Mouse (Mus musculus): ENCODE data around the gene Rps15.

Gene Rps15

DNA sequence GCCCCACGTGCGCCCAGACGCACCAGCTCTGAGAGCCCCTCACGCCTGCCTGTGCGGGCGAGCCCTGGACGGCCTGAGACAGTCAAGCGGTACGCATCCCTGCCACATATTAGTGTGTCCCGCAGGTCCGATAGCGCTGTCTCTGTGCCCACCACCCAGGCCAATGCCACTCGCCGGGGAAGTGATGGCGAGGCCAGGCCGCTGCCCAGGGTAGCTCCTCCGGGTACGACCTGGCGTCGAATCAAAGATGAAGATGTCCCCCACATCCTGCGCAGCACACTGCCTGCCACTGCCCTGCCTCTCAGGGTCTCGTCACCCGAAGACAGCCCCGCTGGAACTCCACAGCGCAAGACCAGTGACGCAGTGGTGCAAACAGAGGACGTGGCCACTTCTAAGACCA, 23.1 kb downstream of the Rps15 start:
- DNase-seq (ENCODE audit: low read depth, low spot score), result no peak

DNA sequence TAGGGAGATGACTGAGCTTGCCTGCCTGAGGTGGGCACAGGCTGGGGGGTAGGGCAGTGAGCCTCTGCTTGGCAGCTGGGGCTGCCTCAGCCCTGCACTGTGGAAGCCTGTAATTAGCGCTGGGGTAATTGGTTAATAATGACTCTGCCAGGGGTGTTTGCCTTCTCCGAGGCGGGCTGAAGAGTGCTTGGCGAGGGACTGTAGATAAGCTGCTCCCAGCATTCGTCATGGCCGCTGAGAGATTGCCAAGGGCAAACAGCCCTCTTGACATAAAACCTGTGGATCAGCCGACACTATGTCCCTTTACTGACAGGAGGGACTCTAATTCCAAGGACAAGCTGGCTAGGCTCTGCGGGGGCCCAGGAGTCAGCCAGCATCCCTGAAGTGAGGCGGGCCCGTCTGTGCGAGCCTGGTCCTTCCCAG, 24.1 kb downstream of the Rps15 start:
- DNase-seq (ENCODE audit: low read depth, low spot score), result no peak

DNA sequence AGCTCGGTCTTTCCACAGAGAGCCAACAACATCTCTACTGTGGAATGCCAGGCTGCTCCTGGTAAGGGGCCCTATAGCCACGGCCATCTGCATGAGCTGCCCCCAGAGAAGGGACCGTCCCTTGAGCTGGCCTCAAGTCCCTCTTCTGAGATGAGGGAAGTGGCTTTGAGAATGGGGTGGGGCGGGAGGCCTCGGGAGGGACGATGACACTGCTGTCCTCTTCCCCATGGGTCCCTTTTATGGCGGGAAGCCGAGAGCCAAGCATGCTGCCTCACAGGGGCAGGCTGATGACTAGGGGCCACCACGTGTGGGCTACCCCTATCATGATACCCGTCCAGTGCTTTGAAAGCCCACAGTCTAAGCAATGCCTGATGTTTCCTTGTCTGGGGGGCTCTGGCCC, 24.8 kb downstream of the Rps15 start:
- no peak for DNase-seq (ENCODE audit: low read depth, low spot score)

DNA sequence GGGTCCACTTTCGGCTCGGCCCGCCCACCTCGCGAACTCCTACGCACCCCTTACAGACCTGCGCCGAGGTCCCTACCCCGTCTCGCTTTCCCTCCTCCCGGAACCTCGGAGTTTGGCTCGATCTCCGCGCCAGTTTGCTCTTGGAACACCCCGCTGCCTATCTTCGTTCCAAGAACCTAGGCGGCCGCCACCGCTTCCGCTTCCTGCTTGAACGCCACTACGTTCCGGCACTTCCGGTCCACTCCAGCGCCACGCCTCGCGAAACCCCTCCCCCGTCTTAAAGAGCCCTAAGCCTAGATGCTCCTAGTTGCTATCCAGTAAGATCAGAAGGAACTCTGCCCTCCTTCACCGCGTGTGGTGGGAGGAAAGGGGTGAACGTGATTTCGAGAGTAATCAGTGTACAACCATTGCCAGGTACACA, 28.1 kb downstream of the Rps15 start, which contains the start of gene 2310011J03Rik:
2310011J03Rik (minus strand) TSS at position 198 of the 421 bp plus-strand sequence.
- peak; percentile 96 for DNase-seq (ENCODE audit: low read depth, low spot score)

DNA sequence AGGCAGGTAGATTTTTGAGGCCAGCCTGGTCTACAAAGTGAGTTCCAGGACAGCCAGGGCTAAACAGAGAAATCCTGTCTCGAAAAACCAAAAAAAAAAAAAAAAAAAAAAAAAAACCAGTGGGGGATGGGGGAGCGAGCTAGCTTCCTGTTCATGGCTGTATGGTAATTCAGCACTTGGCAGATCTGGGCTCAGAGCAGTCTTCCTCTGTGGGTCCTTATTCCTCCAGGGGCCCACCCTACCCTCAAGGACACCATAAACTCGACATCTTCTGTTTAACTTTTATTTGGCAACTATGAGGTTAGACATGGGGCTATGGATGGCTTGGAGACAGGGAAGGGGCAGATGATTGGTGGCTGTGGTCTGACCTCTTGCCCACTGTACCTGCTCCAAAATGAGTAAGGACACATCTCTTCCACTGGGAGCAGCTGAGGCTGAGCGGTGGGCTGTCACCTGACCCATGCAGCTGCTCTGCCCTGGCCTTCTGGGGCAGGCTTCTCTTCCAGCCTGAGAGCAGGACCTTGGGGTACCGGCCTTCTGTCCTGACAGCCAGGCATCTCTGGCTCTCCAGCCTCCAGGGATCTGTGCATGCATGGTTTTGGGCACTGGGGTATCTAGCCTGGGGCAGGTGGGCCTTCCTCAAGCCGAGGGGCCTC, 28.9 kb downstream of the Rps15 start:
- DNase-seq (ENCODE audit: low read depth, low spot score), result no peak

DNA sequence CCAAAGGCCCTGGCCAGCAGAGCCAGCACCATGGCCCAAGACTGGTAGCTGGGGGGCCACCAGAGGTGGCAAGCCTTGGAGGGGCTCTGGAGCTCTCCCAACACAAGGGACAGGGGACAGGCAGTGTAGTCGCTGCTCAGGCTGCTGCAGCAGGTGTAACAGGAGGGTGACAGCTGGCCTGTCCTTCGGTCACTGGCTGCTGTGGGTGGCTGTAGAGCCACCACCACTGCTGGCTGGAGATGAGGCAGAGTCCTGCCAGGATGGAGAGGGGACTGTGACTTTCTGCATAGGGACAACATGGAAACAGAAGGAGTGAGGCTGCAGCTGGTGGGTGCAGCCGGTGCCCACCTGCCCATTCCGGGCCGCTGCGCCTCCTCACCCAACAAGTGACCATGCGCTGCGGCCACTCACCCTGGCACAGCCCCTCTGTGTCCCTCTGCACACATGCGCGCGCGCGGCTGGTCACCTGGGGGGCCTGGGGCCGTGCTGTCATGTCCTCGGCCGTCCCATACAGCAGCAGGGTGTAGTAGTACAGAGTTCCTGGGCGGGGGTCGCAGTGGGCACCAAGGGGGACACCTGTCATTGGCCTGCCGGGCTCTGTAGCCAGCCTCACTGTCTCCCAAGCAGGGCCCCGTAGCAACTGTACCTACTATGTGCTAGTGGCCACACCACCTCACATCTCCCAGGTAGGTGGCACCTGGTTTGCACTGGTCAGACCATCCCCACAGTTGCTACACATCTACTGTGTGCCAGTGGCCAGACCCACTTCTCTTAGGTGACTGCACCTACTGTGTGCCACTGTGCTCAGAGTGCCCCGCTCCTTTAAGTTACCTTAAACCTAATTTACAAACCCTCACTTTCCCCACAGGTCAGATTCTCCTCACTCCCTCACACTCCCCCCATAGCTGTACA, 29.7 kb downstream of the Rps15 start:
- no peak for DNase-seq (ENCODE audit: low read depth, low spot score)

DNA sequence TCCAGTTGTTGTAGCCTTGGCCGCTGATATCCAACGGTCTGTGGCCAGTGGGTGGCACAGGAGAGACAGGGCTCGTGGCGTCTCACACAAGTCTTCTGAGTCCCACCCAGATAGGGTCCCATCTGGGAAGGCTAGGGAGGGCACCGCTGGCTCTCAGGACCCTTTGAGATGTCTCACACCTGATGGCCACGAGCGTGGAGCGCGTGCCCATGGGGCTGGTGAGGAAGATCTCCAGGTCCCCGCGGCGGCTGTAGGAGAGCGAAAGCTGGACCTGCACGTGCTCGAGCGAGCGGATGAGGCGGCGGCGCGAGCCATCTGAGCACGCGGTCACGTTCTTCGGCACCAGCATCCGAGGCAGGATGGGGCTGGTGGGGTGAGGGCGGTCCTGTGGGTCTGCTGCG, 30.6 kb downstream of the Rps15 start:
- no peak for DNase-seq (ENCODE audit: low read depth, low spot score)

DNA sequence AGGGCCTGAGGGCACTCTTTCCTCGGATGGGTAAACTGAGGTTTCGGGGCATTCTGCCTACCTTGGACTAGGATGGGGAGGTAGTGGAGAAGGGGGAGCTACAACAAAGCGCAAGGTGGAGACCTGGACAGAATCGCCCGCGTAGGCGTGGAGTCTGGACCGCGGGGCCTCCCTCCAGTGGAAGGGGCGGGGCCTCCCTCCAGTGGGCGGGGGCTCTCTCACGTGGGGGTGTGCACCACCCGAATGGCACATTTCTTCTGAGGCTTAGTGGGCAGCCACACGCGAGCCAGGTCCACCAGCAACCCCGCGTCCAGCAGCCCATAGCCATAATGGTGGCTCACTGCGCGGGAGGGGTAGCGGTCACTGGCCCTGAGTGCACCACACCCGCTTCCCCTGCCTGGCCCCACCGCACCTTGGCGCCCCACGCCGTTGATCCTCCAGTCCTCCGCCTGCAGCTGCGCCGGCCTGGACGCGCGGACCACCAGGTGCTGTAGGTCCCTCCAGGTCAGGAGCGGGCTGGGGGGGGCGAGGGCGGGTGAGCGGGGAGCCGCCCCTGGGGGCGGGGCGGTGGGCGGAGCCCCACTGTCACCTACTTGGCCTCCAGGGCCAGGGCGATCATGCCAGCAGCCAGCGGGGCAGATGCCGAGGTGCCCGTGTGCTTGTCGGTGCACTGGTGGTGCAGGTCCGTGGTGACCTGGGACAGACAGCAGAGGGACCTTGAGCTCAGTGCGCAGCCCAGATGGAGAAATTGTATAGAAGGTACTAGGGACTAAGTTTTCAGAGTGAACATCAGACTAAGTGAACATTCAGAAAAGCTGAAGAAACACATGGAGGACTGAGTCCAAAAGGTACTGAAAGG, 31.2 kb downstream of the Rps15 start:
- peak; percentile 66 for DNase-seq (ENCODE audit: low read depth, low spot score)

DNA sequence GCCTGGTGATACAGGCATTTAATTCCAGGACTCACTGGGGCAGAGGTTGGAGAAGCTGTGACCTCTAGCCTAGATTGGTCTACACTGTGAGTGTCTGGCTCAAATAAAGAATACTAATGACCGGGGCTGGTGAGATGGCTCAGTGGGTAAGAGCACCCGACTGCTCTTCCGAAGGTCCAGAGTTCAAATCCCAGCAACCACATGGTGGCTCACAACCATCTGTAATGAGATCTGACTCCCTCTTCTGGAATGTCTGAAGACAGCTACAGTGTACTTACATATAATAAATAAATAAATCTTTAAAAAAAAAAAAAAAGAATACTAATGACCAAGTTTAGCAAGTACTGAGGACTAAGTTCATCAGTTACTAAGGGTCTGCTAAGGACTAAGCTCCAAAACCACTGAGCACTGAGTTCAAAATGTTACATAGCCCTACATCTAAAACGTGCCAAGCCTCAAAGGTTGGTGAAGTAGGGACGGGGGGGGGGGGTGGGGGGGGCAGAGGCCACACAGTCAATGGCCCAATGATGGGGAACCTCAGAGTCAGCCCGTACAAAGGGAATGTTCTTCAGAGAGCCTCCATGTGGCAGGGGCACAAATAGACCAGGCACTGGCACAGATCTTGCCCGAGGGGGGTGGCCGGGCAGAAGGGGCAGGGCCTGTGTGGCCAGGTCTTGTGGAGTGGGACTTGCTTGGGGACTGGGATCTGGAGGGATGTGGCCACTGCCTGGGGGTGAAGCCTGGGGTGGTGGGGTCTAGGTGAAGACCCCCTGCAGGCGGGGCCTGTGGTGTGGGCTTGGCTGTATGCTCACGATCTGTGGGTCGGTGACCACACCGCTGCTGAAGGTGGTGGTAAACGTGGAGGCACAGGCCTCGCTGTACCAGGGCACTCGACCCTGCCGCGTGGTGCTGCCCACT, 32.1 kb downstream of the Rps15 start:
- DNase-seq (ENCODE audit: low read depth, low spot score), result no peak

DNA sequence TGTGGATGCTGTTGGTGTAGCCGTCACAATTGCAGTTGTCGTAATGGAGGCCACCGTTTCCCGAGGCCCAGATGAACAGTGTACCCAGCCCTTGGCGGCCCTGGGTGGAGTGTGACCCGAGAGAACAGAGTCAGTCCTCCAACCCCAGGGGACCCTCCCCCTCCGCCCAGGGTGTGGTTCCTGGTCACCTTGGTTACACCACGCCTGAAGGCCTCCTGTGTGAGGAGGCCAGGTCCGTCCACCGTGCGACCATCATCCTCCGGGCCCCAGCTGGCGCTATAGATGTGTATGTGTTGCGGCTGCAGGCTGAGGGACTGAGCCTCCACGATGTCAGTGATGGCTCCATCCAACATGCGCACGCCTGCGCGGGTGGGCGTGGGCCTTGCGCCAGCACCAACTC, 32.8 kb downstream of the Rps15 start:
- DNase-seq (ENCODE audit: low read depth, low spot score), result no peak

DNA sequence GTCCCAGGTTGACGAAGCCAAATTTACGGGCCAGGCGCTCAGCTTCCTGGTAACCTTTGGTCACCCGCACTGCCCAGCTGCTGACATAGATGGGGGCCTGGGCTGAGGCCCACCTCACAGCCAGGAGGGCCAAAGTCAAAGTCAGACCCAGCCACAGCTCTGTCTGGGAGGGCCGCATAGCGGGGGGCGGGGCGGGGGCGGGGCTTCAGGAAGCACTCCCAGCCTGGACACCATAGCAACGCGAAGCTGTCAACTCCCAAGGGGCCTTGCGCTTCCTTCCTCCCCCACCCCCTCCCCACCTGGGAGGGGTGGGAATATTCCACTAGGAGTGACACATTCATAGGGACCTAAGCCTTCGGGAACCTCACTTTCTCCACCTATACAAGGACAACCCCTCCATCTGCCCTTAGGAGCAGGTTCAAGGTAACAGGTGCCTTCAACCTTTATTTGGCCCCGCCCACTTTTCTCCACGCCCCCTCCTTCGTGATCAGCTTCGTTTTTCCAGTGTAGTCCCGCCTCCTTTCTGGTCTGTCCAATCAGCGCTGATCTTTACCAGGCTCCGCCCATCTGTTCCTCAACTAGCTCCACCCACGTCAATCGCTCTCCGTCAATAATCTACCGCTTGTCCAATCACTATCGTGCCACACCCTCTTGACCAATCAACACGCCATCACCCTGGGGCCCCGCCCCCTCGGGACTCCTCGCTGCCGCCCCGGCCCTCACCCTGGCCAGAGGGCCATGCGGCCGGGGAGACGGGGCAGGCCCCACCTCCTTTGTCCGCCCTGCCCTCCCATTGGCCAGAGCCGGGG, 37.2 kb downstream of the Rps15 start, which contains the start of the genes Pcsk4 and Reep6:
Pcsk4 (minus strand) TSS at position 226 of the 809 bp plus-strand sequence.
Reep6 (plus strand) TSS at position 681 of the 809 bp plus-strand sequence.
- DNase-seq (ENCODE audit: low read depth, low spot score), result peak; percentile 100

DNA sequence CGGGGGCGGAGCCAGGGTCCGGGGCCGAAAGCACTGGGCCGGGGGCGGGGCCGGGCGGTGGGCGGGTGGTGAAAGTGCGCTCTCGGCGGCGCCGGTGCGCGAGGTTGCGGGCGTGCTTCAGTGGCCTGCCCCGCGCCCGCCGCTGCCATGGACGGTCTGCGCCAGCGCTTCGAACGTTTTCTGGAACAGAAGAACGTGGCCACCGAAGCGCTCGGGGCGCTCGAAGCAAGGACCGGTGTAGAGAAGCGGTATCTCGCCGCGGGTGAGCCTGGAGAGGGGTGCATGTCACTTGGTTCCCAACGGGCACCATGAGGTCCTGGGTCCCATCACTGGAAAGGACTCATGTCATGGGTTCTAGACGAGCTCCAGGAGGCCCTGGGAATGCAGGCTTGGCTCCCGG, 37.8 kb downstream of the Rps15 start:
- DNase-seq (ENCODE audit: low read depth, low spot score), result no peak

DNA sequence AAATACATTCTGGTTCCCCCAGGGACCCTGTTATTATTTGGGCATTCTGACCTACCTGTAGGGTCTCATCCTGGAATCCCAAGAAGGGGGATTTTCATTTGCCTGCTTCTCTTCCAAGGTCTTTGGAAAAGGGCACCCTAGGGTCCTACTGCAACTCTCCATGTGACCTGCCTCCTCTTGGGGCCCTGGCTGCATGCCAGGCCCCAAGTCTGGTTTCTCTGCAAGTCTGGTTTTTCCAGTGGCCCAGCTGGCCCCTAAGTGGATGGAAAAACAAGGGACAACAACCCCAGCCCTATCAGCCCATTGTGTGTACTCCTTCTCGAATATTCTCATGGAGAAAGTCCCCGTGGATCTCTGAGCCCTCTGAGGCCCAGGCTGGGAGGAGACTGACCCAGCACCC, 38.6 kb downstream of the Rps15 start:
- no peak for DNase-seq (ENCODE audit: low read depth, low spot score)

DNA sequence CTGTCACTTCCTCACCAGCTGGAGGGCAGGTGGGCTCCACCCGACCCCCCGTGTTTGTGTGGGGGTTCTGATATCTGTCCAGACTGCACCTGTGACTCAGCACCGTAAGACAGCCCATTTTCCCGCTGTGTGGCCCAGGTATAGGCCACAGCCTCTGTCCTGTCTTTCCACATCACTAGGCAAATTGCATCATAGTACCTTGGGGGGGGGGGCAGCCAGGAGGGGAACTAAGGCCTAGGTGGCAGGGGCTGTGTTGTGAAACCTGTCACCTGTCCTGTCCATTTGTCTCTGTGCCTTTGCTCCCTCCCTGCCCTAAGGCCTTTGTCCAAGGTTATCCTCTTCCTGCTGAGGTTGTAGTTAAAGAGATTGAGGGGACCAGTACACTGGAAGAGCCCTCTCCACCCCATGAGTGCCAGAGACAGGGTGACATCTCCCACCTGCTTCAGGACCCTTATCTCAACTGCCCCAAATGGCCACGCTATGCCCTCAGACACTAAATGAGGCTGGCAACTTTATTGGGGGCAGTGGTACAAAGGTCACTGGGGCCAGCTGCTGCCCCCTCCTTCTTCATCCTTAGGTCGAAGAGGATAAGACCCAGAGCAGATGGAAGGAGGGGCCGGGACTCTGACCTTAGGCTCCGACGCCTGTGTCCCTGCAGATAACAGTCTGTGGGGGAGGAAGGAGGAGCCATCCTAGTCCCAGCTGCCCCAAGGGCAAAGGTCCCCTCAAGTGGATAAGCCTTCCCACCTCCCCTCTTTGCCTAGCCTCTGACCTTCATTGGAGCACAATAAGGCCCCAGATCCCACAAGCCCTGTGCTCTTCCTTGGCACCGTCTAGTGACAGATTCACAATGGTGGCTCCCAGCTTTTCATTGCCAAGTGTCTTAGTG, 39.6 kb downstream of the Rps15 start:
- no peak for DNase-seq (ENCODE audit: low read depth, low spot score)

DNA sequence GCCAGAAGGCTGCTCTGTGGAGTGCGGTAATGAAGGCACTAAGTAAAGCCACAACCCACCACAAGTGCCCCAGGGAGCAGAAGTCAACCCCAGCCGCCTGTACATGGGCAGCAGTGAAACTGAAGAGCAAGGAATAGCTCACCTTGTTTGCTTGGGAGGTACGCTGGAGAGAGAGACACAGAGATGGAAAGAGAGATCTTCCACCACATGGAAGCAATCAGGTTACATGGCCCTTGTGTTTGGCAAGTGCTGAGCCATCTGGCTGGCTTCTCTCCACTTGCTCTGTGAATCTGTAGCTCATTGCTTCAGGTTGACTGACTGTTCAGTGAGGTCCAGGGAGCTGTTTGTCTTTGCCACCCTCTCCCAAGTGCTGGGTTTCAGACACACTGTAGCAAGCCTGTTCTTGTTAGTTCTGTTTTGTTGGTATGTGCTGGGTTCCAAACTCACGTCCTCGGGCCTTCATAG, 40.3 kb downstream of the Rps15 start:
- no peak for DNase-seq (ENCODE audit: low read depth, low spot score)

DNA sequence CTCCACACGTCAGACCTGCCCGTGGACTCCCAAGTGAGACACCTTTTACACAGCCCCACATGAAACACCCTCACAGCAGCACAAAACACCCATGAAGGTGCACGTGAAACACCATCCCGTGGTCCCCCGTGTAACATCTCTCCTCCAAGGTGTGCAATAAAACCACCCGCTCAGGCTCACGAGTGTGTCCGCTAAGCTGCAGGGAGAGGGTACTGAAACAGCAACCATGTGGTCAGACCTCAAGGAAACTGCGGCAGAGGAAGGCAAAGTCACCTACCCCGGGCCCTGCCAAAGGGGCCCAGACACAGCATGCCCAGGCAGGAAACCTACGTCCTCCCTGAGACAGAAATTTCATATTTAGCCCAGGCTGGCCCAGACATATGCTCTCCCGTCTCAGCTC, 44.0 kb downstream of the Rps15 start:
- no peak for DNase-seq (ENCODE audit: low read depth, low spot score)

DNA sequence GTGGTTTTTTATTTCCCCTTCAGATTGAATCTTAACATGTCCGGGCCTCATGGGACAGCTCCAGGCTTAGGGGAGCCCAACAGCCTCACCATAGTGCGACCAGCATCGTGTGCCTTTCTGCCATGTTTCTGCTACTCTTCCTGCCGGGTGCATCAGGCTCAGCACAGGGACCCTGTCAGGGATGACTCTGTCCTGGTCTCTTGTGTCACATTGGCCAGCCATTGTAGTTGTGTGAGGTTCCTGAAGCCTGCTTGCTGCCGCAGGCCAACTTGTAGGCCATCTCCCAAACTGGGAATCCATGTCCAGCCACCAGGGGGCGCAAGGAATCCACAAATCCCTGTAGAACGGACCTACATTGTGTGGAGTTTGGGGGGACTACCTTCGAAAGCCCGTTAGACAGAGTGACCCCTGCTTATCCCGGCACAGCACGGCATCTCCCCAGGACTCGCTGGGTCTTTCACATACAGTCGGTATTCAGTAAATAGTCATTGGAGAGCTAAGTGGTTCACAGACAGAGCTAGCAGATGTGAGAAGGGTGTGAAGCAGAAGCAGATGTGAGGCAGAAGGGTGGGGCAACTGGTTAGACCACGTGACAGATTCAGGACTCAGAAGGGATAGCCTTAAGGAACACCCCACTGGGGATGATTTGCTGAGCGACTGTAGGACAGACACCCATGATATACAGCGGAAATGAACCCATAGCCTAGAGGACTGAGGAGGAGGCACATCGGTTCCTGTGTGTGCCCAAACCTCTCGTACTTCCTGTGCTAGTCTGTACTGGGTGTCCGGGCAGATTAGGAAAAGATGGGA, 47.9 kb downstream of the Rps15 start:
- DNase-seq (ENCODE audit: low read depth, low spot score), result peak; percentile 92

DNA sequence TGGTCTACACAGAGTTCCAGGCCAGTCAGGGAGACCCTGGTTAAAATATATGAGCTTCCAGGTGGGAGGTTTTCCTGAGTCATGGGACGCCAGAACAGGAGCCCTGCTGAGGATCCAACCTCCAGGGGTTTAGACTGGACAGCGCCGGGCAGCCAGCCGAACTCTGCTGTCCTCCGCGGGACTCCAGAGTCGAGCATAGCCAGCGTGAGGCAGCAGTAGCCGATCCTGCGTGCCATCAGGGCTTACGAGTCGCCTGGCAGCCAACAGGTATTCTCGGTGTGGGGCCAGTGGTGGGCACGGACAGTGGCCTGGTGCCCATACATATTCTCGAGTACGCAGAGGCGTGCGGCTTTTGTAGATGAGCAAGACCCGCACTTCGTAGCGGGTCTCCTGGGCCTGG, 48.8 kb downstream of the Rps15 start:
- no peak for DNase-seq (ENCODE audit: low read depth, low spot score)
